Mouse (Mus musculus): ENCODE measurements at regions not wholly inside any gene's neighbourhood (a gene's known extent, or its start where the extent isn't known, plus 50 kb on each side); places are given as distances from the start of the nearest gene placed in this dataset.

- no peak for DNase-seq (ENCODE audit: low read depth, low spot score)
Observed at GRCm38 (mm10) chr1:124706246-124706645, 660.9 kb upstream of the Dpp10 start.

- peak; percentile 6 for DNase-seq (ENCODE audit: low read depth, low spot score)
Observed at GRCm38 (mm10) chr1:124674420-124674819, 629.1 kb upstream of the Dpp10 start.

- no peak for DNase-seq (ENCODE audit: low read depth, low spot score)
Observed at GRCm38 (mm10) chr1:124652872-124653271, 607.5 kb upstream of the Dpp10 start.

- DNase-seq (ENCODE audit: low read depth, low spot score): no peak
Observed at GRCm38 (mm10) chr1:124652251-124652861, 607.0 kb upstream of the Dpp10 start.

GRCm38 (mm10) chr1:124635246-124635768 is 589.9 kb upstream of the Dpp10 start:
- DNase-seq (ENCODE audit: low read depth, low spot score): no peak

- no peak for DNase-seq (ENCODE audit: low read depth, low spot score)
Observed at GRCm38 (mm10) chr1:124630084-124630483, 584.7 kb upstream of the Dpp10 start.

GRCm38 (mm10) chr1:124584620-124585019 is 539.3 kb upstream of the Dpp10 start:
- no peak for DNase-seq (ENCODE audit: low read depth, low spot score)
